Mouse (Mus musculus) lung, adult 18-20 months (tissue): ENCODE measurements around the gene Oasl2.
"Not testable (repeated sequence)": the region's sequence is repeated elsewhere in the genome, so short reads cannot be mapped to it uniquely, and the experiment has no call there.

Experiments
- DNase-seq, 2 experiments: peaks; one replicate each; pipeline ENCODE4 v3.0.0; 2022; ENCODE audit warnings: mixed read lengths in 2 of 2

Oasl2 gene

GRCm38 (mm10) chr5:114916777-114917176 is 20.0 kb downstream of the Oasl2 start:
- DNase-seq, result peak in 1 of 2 experiments; percentile 8

- DNase-seq, result not testable (repeated sequence)
Measured at GRCm38 (mm10) chr5:114917357-114917756, 20.6 kb downstream of the Oasl2 start.

GRCm38 (mm10) chr5:114921551-114922365 is 25.0 kb downstream of the Oasl2 start:
- peak; percentile 44 to 47 for DNase-seq

DNA sequence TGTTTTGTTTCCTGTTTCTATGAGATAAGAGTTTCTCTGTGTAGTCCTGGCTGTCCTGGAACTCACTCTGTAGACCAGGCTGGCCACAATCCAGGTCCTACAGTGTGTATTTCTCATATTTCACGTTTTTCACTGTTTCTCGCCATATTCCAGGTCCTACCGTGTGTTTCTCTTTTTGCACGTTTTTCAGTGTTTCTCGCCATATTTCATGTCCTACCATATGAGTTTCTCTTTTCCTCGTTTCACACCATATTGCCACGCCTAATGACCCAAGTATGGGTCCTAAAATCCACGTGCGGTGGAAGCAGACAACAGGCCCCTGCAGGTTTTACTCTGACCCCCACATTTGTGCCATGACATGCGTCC is 25.6 kb downstream of the Oasl2 start:
- no peak for DNase-seq

DNA sequence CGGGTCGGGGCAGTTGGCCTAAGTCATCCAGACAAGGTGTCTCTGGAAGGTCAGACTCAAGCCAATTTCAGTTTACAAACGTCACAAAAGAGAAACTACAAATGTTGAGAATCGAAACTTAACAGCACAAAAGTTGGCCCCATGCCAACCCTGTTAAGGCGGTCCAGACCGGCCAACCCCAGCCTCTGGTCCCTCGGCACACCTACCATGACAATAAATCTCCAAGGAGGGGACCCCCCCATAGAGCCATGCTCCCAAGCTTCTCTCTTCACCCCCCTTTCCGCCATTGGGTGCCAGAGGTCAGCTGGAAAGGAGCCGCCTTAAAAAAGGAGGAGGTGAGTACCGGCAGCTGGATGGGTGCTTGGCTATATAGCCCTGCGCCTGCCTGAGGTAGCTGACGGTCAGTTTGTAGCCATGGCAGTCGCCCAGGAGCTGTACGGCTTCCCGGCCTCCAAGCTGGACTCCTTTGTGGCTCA is 26.3 kb downstream of the Oasl2 start, which contains the start of gene Oasl1:
Oasl1 (plus strand) TSS at position 243 of the 476 bp plus-strand sequence.
- peak; percentile 47 to 48 for DNase-seq

- no peak for DNase-seq
Measured at GRCm38 (mm10) chr5:114926153-114926684, 29.5 kb downstream of the Oasl2 start.

- DNase-seq, result no peak
Measured at GRCm38 (mm10) chr5:114926753-114927152, 30.0 kb downstream of the Oasl2 start.

DNA sequence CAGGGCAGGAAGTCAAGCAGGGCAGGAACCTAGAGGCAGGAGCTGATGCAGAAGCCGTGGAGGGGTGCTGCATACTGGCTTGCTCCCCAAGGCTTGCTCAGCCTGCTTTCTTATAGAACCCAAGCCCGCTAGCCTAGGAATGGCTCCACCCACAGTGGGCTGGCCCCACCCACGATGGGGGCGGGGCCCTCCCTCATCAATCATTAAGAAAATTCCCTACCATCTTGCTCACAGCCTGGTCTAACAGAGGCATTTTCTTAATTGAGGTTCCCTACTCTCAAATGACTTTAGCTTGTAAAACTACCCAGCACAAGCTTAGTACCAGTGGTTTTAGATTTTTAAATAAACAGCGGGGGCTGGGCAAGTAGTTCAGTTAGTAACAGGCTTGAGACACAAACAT is 34.9 kb downstream of the Oasl2 start:
- no peak for DNase-seq

DNA sequence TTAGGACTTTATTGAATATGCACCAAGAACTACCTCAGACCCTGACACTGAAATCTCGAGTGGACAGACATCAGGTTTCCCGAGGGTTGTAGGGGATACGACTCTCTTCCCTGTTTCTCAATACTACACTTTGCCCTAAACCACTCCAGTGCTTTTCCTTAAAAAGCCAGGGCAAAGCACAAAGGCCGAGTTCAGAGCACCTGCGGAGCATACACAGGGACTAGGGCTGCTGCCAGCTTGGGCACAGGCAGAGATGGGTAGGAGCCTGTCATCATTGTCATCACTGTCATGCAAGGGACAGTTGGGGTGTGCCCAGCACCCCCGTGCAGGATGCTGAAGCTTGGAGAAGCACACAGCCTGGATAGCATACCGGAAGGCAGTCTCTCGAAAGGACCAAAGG is 36.5 kb downstream of the Oasl2 start:
- no peak for DNase-seq

DNA sequence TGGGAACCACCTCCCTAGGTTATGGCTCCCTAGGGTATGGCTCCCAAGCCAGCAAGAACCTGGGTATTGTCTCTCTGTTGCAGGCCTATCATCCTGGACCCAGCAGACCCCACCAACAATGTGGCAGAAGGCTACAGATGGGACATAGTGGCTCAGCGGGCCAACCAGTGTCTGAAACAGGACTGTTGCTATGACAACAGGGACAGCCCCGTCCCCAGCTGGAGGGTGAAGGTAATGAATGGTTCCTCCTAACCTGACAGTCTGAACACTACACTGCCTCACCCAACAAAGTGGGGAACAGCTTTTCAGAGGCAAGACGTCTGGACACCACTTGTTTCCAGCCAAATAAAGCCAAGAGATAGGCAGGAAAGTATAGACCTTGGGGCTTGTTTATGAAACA is 39.1 kb downstream of the Oasl2 start:
- DNase-seq, result no peak

DNA sequence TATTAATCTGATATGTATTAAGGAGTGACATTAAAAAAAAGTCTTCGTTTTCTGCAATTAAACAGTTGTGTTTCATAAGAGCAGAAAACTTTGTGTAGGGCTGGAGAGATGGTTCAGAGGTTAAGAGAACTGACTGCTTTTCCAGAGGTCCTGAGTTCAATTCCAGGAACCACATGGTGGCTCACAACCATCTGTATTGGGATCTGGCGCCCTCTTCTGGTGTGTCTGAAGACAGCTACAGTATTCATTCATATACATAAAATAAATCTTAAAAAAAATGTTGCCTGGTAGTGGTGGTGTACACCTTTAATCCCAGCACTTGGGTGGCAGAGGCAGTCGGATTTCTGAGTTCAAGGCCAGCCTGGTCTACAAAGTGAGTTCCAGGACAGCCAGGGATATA is 44.4 kb downstream of the Oasl2 start:
- DNase-seq, result not testable (repeated sequence)

DNA sequence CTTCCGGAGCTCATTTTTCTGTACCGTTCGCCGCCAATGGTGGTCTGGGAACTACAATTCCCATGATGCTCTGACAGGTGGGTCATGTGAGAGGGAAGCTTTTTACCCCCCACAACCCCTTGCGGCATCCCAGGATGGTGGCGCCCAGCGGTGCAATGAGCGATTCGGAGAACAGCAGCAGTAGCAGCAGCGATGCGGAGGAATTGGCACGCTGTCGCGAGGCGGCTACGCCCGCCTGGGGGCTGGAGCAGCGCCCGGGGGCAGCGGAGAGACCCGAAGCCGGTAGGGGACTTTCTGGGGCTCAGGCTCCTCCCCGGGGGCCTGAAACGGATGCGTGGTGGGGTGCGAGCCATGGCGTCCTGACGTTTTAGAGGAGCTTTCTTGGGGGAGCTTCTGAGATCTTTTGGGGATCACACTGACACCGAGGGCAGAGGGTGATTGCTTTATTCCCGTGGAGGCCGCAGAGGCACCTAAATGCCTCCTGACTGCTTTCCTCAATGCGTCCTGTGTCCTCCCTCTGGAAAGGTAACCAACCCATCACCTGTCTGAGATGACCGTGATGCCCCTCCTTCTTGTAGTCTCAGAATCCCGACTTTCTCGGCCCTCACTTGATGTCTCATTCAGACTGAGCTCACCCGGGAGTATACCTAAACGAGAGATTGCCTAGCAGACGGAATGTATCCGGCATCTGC is 45.5 kb downstream of the Oasl2 start, which contains the start of gene 2210016L21Rik:
2210016L21Rik (plus strand) TSS at position 85 of the 692 bp plus-strand sequence.
- DNase-seq, result peak; percentile 86 to 90

DNA sequence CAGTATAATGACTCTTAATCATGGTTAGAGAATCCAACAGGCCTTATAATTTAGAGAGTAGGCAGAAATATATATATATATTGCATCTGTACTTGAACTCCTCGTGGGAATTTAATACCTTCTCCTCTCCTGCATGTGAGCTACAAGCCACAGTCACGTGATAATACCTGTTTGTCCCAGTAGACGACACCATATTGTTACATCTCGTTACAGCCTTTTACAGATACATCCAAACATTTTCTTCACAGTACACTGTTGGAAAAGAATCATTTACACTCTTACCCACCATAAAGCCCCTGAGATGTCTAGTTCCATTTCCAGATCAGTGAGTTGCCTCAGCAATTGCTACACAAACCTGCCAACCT is 46.0 kb downstream of the Oasl2 start:
- DNase-seq, result no peak

GRCm38 (mm10) chr5:114945072-114945471 is 48.3 kb downstream of the Oasl2 start:
- DNase-seq, result no peak

DNA sequence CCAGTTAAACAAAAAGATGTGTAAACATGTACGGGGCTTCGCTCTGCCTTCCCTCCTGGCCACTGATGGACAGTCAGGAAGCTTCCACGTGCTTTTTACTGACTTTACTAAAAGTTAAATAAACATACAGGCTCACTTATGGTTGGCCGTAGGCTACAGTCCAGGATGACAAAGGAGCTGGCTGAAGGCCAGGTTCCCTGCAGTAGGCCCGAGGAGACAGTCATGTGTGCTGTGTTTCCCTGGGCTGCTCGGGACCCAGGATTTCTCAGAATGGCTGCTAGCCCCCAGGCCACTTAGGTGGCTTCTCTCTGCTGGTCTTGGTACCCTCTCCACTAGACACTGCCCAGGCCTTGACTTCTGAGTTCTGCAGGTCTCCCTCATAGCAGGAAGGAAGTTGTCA is 52.2 kb downstream of the Oasl2 start:
- DNase-seq, result peak in 1 of 2 experiments; percentile 21

- no peak for DNase-seq
Measured at GRCm38 (mm10) chr5:114949316-114949715, 52.6 kb downstream of the Oasl2 start.

DNA sequence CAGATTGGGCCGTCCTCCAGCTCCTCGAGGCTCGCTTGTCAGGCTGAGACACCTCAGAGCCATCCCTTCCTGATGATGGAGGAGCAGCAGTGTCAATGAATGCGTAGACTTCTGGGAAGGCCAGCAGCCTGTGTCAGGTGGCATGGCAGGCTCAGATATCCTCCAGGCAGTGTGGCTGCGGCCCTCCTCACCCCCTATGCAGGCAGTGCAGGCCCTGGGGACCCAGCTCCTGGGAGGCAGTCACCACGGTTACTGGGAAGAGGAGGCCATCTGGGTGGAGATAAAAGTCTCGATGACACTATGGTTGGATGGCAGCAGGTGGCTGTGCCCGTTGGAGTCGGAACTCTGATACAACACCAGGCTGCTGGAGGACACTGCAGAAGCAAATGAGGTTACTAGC is 53.1 kb downstream of the Oasl2 start:
- no peak for DNase-seq

DNA sequence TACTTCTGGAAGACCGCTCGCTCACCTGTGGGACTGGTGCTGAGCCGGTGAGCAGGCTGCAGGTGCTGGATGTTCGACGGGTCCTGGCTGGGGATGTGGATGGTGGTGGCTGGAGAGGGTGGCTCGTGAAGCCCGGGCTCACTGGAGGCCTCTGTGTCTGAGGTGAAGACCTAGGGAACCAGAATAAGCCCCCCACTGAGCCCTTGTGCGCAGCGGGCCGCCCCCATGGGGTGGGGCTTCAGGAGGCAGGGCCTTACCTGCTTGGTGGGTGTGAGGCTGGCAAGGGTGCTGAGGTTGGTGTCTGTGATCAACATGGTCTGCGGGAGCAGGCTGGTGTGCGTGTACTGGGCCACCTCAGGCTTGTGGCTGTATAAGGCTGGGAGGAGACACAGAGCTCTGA is 53.9 kb downstream of the Oasl2 start:
- no peak for DNase-seq

- DNase-seq, result no peak
Measured at GRCm38 (mm10) chr5:114951279-114951880, 54.6 kb downstream of the Oasl2 start.

DNA sequence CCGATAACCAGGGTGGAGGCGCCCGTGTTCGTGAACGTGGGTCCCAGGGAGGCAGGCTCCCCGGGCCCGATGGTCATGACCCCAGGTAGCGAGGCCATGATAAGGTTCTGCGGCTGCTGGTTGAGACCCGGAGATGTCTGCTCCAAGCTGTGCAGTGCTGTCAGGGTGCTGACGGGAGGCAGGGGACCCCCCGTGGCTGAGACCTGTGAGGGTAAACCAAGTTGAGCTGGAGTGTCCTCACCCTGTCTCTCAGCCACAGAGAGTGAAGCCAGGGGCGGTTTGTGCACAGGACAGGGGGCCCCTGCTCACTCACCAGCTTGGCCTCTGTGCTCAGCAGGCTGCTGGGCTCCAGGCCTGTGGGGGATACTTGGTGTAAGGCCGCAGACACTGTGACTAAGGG is 56.6 kb downstream of the Oasl2 start:
- no peak for DNase-seq

DNA sequence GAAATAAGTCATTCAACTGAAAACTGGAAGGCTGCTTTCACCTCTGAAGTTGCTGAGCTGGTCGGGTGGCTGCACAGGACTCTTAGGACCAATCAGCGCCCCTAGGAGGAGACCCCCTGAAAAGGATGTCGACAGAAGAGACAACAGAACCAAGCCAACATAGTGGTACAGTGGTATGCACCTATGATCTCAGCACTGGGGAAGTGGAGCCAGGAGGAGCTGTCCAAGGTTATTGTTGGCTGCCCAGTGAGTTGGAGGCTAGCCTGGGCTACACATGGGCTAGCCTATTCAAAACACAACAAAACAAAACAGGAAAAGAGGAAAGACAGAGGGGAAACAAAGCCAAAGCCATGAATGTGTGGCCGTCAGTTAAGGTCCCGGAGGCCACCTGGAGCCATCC is 61.3 kb downstream of the Oasl2 start:
- no peak for DNase-seq
